Mouse (Mus musculus): ENCODE data around the gene Map1b.

The Map1b gene

DNA sequence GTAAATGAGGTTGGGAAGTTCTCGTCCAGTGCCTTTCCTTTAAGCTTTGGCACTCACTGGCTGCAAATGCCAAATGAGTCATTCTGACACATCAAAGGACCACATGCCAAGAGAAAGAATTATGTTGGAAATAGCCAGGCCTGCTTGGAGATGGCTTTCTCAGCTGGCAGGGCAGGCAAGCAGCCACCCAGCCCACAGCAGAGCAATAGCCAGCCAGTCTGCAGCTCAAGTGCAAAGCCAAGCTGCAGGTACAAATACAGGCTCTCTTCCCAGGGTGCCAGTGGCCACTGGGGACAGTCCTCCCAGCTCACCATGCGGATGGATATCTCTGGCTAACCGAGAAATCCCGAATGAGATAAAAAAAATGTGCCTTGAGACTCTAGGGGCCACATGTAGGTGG lies 12.1 kb upstream of the Map1b start:
- in situ Hi-C loops (cut with MboI) = no loop called here

DNA sequence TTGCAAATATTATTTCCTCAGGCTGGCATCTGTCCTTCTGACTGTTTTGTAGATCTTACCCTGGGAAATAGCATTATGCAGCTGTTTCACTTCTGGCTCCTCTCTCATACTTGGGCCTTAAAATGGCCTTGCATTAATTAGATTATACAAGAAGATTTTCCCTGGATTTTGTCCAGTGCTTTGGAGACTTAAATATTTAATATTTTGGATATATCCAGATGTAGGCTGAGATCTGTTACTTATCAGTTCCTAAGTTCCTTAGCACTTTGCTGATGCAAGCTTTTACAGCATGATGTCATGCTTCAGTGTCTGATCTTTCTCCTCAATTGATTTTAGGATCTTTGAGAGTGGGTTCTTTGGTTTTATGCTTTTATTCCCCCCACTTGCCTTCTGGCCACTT lies 11.6 kb upstream of the Map1b start:
- in situ Hi-C loops (cut with MboI) = no loop called here

DNA sequence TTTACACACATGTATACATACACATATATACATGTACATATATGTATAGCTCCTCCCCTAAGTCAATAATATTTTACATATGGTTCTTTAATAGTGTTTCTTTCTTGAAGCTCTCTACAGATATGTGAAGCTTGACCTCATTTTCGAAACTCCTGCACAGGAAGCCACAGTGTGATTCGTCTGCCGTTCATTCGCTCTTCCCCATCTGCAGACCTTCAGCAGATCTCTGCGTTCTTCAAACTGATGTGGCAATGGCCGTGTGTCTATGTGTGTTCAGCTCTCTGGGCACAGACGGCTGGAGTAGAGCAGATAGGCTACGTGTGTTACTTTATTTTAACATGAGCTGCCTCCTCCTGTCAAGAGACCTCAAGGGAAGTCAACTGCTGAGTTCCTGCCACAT lies 9.2 kb upstream of the Map1b start:
- in situ Hi-C loops (cut with MboI) = no loop called here

DNA sequence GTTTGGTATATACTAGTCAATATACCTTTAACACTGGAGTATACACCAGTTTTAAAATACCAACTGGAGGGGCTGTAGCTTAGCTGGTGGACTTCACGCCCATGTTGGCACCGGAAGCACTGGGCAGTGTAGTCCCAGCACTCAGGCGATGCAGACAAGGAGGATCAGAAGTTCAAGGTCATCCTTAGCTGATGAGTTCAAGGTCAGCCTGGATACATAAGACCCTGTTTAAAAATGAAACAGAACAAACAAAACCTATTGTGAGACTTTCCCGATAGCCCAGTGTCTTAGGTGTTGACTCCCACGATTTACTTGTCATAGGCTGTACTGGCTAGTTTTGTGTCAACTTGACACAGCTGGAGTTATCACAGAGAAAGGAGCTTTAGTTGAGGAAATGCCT lies 1.5 kb upstream of the Map1b start:
- in situ Hi-C loops (cut with MboI) = no loop called here

DNA sequence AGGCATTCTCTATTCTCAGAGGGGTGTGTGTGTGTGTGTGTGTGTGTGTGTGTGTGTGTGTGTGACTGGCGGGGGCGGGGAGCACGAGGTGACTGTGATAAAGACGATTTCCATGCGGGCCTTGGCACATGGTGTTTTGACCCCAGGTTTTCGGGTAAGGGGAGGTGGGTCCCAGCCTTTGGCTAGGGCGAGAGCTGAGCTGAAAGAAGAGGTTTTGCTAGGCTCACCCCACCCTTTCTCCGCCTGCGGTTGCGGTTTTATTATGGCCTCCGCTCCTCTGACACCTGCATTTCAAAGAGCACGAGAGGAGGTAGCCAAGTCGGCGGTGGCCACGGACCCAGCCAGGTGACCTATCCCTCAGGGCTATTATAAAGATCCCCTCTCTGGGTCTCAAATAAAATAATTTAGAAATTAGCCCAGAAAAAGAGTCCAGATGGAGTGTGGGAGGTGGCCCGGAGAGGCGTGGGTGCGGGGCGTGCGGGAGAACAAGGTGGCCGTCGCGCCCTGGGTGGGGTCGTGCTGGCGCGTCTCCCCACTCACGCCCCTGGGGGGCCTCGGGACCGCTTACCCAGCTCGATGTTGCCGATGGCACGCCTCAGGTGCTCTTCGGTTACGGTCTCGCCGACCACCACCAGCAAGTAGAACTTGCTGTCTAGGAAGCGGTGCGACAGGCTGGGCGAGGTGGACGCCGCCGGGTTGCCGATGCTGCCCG lies 448 bp downstream of the Map1b start:
- in situ Hi-C loops (cut with MboI) = no loop called here

DNA sequence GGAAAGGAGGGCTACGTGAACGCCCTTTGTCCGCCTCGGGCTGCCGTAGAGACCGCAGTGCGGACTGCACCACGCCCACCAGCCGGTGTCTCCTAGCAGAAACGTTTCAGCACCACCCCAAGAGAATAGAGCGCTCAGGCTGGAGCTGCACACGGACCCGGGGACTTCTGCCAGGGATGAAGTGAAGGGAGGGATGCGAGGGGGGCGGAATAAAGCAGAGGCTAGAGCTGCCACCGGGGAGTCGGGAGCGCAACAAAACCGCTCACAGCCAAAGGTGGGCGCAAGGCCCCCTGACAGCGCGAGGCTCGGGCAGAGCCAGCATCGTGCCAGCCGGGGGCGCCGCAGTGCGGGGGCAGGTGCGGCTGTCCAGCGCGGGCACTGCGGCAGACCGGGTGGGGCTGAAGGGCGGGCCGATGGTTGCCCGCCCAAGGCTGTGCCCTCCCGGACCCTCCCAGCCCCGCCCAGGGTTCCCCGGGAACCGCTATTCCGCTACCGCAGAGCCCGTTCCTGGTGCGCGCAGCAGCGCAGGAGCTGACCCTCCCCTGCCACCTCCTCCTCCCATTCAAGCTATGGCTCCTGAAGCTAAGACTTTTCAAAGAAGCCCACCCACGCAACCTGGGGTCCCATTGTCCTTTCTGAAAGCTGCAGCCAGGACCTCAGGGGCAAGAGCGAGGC lies 1.3 kb downstream of the Map1b start:
- in situ Hi-C loops (cut with MboI) = no loop called here

DNA sequence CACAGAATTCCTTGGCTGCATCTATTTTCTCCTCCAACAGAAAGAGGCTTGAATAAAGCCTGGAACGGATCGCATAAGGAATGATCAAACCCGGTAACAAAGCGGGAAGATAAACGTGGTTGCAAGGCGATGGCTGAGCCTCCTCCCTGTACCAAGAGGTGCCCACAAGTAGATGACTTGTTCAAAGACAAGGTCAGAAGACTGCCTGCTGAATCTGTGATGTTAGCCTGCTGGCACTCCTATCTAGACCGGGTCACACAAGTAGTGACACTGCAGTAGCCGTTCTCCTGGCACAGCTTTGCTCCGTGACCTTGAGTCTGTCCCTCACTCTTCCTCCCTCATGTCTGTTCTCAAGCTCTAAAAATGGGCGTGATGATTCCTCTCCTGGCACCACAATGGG lies 2.4 kb downstream of the Map1b start:
- in situ Hi-C loops (cut with MboI) = no loop called here

DNA sequence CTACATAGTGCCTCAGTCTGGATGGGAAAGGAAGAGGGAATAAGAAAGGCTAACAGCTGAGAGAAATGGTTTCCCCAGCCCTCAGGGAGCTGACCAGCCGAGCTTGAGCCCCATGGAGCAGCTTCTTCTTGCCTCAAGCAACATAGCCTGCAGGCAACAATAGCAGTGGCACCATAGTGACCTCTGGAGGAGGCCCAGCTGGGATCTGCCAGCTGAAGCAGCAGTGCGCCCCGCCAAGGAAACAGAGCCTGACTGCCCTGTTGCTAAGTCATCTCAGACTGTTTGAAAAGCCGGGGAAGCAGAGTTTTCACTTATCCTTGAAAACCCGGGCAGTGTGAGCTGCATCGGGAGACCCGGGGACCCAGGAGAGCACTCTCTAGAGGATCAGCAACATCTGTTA lies 3.2 kb downstream of the Map1b start:
- in situ Hi-C loops (cut with MboI) = no loop called here

DNA sequence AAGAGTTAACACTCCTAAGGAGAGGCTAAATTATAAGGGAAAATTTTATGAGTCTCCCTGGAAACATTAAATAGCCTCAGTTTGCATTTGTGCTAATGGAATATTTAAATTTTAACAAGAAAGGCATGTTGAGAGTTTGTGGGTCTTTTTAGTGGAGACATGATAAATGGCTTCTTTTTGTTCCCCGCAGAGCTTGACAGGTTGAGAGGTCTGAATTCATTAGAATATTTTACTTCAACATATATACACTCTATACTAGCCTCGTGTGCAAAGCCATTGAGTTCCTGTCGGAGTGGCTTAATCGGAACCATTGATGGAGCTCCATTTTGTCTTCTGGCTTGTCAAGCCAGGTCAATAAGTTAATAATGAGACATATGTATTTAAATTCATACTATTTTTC lies 6.4 kb downstream of the Map1b start:
- in situ Hi-C loops (cut with MboI) = no loop called here

DNA sequence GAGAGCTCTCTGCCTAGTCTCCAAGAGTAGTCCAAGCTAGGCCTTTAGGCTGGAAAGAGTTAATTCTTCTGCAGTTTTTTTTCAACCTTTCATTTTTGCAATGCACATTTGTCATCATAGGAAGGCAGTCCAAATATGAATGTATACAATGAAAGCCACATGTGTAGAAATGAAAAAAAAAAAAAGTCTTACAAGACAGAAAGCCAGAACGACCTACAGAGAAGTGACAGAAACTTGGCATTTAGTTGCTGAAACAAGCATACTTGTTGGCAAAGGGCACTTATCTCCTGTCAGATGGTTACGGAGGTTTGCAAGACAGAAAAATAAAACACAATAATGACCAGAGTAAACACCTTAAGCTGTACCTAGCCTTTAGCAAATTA lies 9.8 kb downstream of the Map1b start:
- in situ Hi-C loops (cut with MboI) = no loop called here

DNA sequence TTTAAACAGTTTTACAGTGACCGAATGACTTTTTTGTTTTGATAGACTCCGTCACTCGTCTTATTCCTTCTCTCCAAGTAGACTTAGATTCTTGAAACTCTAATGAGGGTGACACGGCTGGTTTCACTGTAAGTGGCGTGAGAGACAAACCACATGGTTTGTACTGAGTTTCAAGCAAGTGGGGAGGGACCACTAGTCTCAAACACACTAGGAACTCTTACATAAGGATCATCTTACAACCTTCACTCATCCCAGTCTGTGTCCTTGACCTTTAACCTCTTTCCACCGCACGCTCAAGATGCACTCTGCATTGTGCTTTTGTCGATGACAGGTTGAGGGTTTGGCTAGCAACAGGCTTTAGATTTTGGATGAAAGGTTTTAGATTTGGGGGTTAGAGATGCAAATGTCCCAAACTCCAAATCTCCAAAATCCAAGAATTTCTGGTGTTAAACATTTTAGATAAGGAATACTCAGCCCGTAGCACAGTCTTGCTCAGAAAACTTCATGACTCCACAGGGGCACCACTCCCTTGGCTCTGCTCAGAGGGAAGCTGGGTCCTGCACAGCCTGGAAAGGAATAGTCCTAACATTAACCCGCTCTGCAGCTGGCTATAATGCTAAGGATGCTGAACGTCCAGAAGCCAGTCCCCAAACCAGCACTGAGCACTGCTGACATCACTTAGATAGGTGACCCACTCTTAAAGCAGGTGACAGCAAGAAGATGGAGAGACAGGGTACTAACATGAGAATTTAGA lies 10.3 kb downstream of the Map1b start:
- in situ Hi-C loops (cut with MboI) = no loop called here

DNA sequence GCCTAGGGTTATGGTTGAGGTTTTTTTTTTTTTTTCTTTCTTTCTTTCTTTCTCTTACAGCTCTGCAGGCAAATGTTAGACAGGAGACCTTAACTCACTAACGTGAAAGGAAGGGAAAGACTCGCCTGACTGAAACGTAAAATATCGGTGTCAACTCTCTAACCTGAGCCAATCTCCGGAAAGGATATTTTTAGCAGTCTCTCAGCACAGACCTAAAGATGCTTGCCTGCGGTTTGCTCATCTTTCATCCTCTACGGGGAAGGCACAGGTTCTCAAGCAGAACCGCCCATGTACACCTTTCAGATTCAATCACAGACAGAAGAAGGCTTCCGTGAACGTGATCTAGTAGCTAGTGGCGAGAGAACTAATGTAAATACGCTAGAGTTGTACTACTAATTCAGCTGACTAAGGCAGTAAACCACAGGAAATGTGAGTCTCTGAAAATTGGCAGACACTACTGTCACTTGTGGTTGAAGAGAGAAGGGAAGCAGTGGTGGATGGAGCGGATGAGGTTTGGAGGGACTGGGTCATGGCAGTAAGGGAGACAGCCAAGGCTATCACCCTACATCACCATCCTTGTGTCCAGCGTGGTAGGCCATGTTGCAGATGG lies 12.9 kb downstream of the Map1b start:
- in situ Hi-C loops (cut with MboI) = no loop called here

DNA sequence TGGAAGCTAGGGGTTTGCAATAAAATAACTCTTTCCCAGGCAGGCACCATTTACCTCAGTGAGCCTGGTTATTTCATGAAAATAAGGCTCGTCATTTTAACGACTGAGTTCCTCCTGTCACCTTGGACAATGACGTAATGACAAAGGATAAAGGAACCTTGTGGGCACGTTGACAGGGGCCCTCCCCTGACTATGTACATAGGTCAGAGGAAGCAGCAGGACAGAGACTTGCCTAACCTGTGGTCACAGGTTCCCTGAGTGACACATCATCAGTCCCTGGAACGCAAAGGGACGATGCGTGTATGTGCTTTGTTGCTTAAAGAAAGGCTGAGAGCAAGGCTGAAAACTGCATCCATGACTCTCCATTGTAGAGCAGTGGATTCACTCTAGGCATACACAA lies 13.4 kb downstream of the Map1b start:
- in situ Hi-C loops (cut with MboI) = no loop called here

DNA sequence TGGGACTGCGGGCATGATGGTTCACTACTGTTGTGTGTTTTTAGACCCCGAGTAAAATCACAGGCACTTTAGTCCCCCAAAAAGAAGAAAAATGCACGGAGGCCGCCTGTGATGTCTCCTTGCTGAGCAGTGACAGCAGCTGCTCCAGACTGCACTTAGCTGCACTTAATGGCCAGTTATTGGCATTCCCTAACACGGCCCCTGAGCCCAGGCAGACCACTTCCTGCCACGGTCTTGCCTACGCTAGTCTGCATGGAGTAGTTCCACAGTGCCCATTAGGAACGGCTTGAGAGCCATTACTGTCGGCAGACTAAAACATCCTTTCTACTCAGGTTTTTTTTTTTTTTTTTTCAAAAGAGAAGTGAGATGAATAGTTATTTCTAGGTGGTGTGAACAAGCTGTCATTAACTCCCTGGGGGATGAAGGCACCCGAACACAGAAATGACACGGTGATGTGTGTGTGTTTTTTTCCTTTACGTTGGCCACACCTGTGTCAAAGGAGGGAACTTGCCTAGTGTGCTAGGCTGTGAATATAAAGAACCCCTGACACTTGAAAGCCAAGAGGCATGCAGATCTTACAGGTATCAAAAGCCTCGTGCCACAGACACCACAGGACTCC lies 14.1 kb downstream of the Map1b start:
- in situ Hi-C loops (cut with MboI) = no loop called here

DNA sequence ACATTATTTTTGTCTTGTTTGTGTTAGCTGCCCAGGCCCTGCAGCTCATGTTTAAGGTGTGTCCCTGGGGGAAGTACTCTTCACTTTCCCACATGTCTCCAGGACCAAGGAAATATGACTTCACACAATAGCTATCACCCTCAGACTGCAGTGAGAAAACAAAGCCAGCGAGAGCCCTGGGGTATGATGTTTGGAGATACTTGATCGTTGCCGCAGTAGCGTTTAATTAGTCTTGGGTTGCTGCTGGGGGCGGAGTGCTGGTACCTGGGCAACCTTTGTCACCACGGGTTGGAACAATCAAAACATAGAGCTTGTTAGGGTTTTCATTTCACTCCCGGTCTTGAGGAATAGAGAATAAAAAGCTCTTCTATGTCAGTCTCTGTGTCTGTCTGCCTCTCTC lies 14.9 kb downstream of the Map1b start:
- in situ Hi-C loops (cut with MboI) = no loop called here

DNA sequence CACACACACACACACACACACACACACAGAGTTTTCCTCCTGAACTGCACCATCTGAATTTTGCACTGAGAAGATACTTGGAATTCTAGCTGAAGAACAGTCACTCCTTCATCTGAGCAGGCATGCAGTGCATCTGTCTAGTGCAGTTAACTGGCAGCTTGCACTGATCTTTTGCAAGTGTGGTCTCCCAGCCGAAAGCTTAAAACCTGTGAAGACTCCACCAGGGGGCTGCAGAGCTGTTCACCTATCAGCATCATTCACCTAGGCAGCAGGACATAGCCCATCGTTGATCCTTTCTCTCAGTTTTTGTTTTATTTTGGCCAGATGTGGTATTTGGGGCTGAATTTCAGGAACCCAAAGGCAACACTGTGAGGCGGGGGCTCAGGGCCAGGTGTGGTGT lies 15.7 kb downstream of the Map1b start:
- in situ Hi-C loops (cut with MboI) = no loop called here

DNA sequence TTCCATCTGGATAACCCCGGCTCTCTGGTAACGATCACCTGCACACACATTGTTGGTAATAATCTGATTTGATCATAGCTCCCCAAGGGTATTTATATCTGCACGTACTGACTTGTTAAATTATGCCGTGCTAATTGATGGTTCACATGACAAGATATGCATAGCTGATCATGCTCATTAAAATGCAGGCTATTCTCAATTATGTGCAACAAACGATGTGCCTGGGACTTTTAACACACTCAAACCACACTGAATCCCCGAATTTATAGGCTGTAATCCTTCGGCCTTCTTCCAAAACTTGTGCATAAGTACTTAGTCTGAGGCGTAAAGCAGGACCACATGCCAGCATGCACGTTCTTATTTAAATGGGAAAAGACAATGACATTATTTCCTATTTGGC lies 16.6 kb downstream of the Map1b start:
- in situ Hi-C loops (cut with MboI) = no loop called here

DNA sequence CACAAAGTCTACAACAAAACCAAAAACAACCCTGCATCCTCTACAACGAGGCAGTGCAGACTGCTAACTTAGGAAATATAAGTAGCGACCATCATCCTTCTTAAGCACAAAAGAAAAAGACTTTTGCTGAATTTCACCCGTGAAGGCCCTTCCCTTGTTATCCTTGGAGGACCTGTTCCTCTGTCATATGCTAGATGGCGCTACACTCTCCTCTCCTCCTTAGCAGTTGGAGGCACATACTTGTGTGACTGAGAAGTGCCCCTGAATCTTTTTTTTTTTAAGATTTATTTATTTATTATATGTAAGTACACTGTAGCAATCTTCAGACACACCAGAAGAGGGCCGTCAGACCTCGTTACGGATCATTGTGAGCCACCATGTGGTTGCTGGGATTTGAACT lies 20.2 kb downstream of the Map1b start:
- in situ Hi-C loops (cut with MboI) = no loop called here

DNA sequence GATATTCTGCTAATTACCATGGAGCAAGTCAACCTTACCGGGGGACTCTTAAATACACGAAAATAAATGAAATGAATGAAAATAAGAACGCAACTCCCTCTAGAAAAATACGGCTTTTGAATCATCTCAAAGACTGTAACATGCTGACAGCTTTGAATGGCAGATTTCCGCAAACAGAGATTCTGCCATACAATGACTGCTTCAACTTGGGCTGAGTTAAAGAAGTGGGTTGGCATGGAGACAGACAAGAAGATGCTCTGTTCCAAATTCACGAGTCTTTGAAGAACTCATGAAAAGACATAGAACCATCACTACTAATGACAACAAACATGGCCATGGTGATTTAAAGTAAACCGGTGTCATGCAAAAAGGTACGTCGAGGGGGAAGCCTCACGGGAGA lies 21.9 kb downstream of the Map1b start:
- in situ Hi-C loops (cut with MboI) = no loop called here

DNA sequence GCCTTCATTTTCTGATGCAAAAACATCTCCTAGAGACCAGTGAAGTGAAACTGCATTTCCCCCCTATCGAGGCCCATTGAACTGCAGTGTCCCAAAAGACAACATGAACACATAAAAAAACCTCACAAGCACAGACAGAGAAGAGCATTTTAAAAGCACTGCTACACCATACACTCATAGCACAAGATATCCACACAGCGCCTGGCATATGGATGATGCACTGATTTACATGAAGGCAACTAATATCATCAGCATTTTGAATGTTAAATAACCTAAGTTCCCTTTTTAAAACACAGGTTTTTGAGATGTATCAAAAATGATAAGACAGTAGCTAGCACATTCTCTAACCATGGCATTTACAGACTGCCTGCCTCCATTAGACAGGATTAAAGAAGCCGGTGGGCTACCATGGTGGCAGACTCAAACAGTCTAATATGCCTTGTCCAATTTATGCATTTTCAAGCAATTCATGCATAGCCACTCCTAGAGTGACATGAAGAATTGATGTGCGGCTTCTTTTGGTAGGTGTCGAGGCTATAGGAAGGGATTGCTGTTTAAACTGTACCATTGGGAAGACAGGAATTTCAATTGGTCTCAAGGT lies 22.9 kb downstream of the Map1b start:
- in situ Hi-C loops (cut with MboI) = no loop called here

DNA sequence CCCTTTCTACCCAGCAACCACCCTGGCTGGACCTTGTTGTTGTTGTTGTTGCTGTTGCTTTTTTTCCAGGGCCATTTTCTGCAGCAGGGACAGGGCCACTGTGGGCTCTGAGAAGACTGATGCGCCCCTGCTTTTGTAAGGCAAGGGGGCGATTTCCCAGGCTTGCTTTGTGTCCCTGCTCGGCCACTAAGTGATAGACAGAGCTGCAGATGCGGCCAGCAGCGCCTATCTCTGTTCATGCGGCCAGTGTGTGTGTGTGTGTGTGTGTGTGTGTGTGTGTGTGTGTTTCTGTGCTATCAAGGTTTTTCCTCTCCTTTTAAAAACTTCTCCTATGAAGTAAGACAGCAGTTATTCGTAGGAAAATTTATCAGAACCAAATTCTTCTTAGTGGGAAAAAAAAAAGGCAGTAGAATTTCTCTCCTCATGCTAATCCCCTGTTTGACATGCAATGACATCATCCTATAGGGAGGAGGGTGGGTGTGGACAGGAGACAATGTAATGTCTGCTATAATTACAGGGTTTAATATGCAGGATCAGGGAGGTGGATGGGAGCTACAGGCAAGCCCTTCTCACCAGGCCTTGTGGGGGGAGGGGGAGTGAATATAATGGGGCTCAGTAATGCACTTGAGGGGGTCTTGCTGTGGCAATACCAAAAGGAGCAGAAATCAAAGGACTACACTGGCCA lies 23.6 kb downstream of the Map1b start:
- in situ Hi-C loops (cut with MboI) = no loop called here

All from mature B cell (primary cell).